Mouse (Mus musculus) cerebellum, postnatal 25 days (tissue): Measurements from ENCODE around the gene Sprr2a2.
"Not testable (repeated sequence)": the region's sequence is repeated elsewhere in the genome, so short reads cannot be mapped to it uniquely, and the experiment has no call there.

Source experiments
- DNase-seq, 2 experiments: peaks; one replicate each; pipeline ENCODE4 v3.0.0; 2021; ENCODE audit warnings: mixed read lengths in 2 of 2

Gene Sprr2a2

GRCm38 (mm10) chr3:92279663-92280062 lies 63.9 kb downstream of the Sprr2a2 start:
- not testable (repeated sequence) for DNase-seq

GRCm38 (mm10) chr3:92280963-92281606 lies 65.4 kb downstream of the Sprr2a2 start:
- not testable (repeated sequence) for DNase-seq

GRCm38 (mm10) chr3:92285101-92285500 lies 69.4 kb downstream of the Sprr2a2 start, which contains the start of gene Sprr2a3:
TSS of gene Sprr2a3 (plus strand) at chr3:92285417.
- not testable (repeated sequence) for DNase-seq

GRCm38 (mm10) chr3:92288489-92288888 lies 72.8 kb downstream of the Sprr2a2 start:
- not testable (repeated sequence) for DNase-seq
